ENCODE assay signal across 9 mouse cellular contexts in genomic region chr14:16173292-16173691, GRCm38 (mm10).
DNase-seq lines count a peak whose midpoint lies in the region; ATAC-seq and TF ChIP-seq lines count a peak whose summit lies in the region.
"Had no signal": no experiment of that assay in that cellular context is flagged by ENCODE, and none has a peak within 500 bp of the region (broad histone marks: within the 10 kb centered on the region; RNA-seq: fewer than 3 reads in every experiment).

No protein-coding gene starts in this region.

- no peak for TF ChIP-seq CTCF in lung, adult 2 months (IDR thresholded peaks at IDR 0.05; ENCODE audit: insufficient read depth, low read length)

- 35% methylated on average over 3 of the region's 3 CpGs for WGBS in lung, adult 2 months

- ATAC-seq in hematopoietic stem cell, adult 5-6 weeks (replicated peaks in 1 of 2; ENCODE audit: insufficient read depth in 1 of 2, low FRiP score in 2 of 2, low TSS enrichment in 1 of 2, low read depth in 1 of 2, poor library complexity in 2 of 2, severe bottlenecking in 2 of 2): peak; percentile 72 to 75

- intact Hi-C loops in left cerebral cortex, postnatal 25 days (cut with DNase I): no loop called here

- H3K4me1 ChIP-seq in lung, adult 2 months (ENCODE audit: control insufficient read depth, insufficient read depth, low read length): no peaks in the 10 kb centered on the region
- H3K4me1 ChIP-seq: midbrain, embryonic 12.5 days had no signal

- peak; percentile 17 for DNase-seq in lung, postnatal 10 days
- DNase-seq in lung, adult 2 months: no peak
- DNase-seq in spleen, adult 18-20 months: peak; percentile 47 to 63
- DNase-seq in layer of hippocampus, adult 11-12 months (ENCODE audit: low spot score): no peak
- no peak for DNase-seq in left cerebral cortex, postnatal 25 days (ENCODE audit: low spot score in 2 of 2)
- DNase-seq in right cerebral cortex, adult 2 months (ENCODE audit: low spot score in 2 of 2): no peak
- DNase-seq: cerebellum, adult 9-11 months had no signal

- H3K4me3 ChIP-seq in lung, adult 2 months (replicated peaks; ENCODE audit: extremely low read depth, low read depth, low read length): no peak overlapping the region
- H3K4me3 ChIP-seq: midbrain, embryonic 12.5 days had no signal

- TF ChIP-seq POLR2A in lung, adult 2 months (IDR thresholded peaks at IDR 0.05; ENCODE audit: borderline replicate concordance, extremely low read depth, low read depth, low read length): no peak

Comparison
In these comparisons a context has a peak if more than half of its experiments do, and no peak if none do; other contexts are left out.
1. DNase-seq: peak in lung, postnatal 10 days (single experiment) and spleen, adult 18-20 months (2 of 2); none in lung, adult 2 months (single experiment), layer of hippocampus, adult 11-12 months (single experiment), left cerebral cortex, postnatal 25 days (0 of 2) and right cerebral cortex, adult 2 months (0 of 2).